Mouse (Mus musculus) heart, postnatal 14 days (tissue): ENCODE data around the gene Abhd17a. TPM values are rescaled to one million over a fixed set of nuclear protein-coding genes. Genes with fewer than 3 reads are reported as not detected.

Experiments
- DNase-seq, 2 experiments: peaks; one replicate each; pipeline ENCODE4 v3.0.0; 2021 to 2022
- intact Hi-C: fragments of 180-260 bp; cut with DNase I; formaldehyde crosslinking; loops from one replicate; pipeline ENCODE4 v1.15.1; 2025
- long read RNA-seq, 2 experiments: library from polyadenylated mRNA; stranded (forward); transcript quantifications; one replicate each; pipeline ENCODE4 v2.0.0; 2021
- total RNA-seq, 2 experiments: library from RNA; stranded (reverse); gene quantifications; 2 replicates each; pipeline ENCODE4 v1.2.3; 2021

The Abhd17a gene
- total RNA-seq: 10 to 100 TPM; 73.0 to 75.1 TPM
- long read RNA-seq, experiment 1, transcript Abhd17a-201 (5 exons, 1,468 nt): major isoform, 129 of 191 reads
- long read RNA-seq, experiment 1, partial matches to known transcripts: 27 of 191 reads
- long read RNA-seq, experiment 1, other reads (novel, unspliced or antisense): 34 of 191 reads
- long read RNA-seq, experiment 2, transcript Abhd17a-201 (5 exons, 1,468 nt): major isoform, 123 of 180 reads
- long read RNA-seq, experiment 2, partial matches to known transcripts: 8 of 180 reads
- long read RNA-seq, experiment 2, other reads (novel, unspliced or antisense): 49 of 180 reads

GRCm38 (mm10) chr10:80589879-80590854 lies at the start of gene Abhd17a:
Gene Abhd17a, minus strand, starts transcription at chr10:80590341.
- intact Hi-C loops: no loop called here
- DNase-seq: peak; percentile 93 to 98

- intact Hi-C loops: loop anchor here (2.0 kb wide), 1 partner anchor 15 kb away; no protein-coding TSS in a partner anchor
Measured at GRCm38 (mm10) chr10:80635345-80635744, 45.2 kb upstream of the Abhd17a start.

GRCm38 (mm10) chr10:80628925-80629324 lies 38.8 kb upstream of the Abhd17a start:
- intact Hi-C loops: no loop called here
- no peak for DNase-seq

More at GRCm38 (mm10) chr10:80635345-80635744, 45.2 kb upstream of the Abhd17a start:
- no peak for DNase-seq

- peak; percentile 59 to 71 for DNase-seq
- intact Hi-C loops: no loop called here
Measured at GRCm38 (mm10) chr10:80627685-80628084, 37.5 kb upstream of the Abhd17a start.

- intact Hi-C loops: no loop called here
- no peak for DNase-seq
Measured at GRCm38 (mm10) chr10:80625764-80626163, 35.6 kb upstream of the Abhd17a start.

- peak; percentile 66 to 75 for DNase-seq
- intact Hi-C loops: loop anchor here (5.0 kb wide), 1 partner anchor 34 kb away; the partner anchor contains the start of gene Btbd2
Measured at GRCm38 (mm10) chr10:80623457-80624191, 33.5 kb upstream of the Abhd17a start.

GRCm38 (mm10) chr10:80622661-80623456 lies 32.7 kb upstream of the Abhd17a start, which contains the start of gene Csnk1g2:
Gene Csnk1g2, plus strand, starts transcription at chr10:80622838.
- DNase-seq: peak in 1 of 2 experiments; percentile 74
- intact Hi-C loops: loop anchor here (5.0 kb wide), 1 partner anchor 34 kb away; the partner anchor contains the start of gene Btbd2

- peak; percentile 99 for DNase-seq
- intact Hi-C loops: loop anchor here (5.0 kb wide), 1 partner anchor 35 kb away; the partner anchor contains the start of gene Btbd2
Measured at GRCm38 (mm10) chr10:80621940-80622660, 32.0 kb upstream of the Abhd17a start.

- intact Hi-C loops: loop anchor here (5.0 kb wide), 1 partner anchor 36 kb away; the partner anchor contains the start of gene Btbd2
- no peak for DNase-seq
Measured at GRCm38 (mm10) chr10:80621690-80621939, 31.5 kb upstream of the Abhd17a start.

- no peak for DNase-seq
- intact Hi-C loops: loop anchor here (5.0 kb wide), 1 partner anchor 36 kb away; the partner anchor contains the start of gene Btbd2
Measured at GRCm38 (mm10) chr10:80620796-80621689, 30.9 kb upstream of the Abhd17a start.

- DNase-seq: no peak
- intact Hi-C loops: loop anchor here (5.0 kb wide), 1 partner anchor 37 kb away; the partner anchor contains the start of gene Btbd2
Measured at GRCm38 (mm10) chr10:80620365-80620764, 30.2 kb upstream of the Abhd17a start.

- DNase-seq: no peak
- intact Hi-C loops: loop anchor here (5.0 kb wide), 1 partner anchor 38 kb away; the partner anchor contains the start of gene Btbd2
Measured at GRCm38 (mm10) chr10:80619465-80620244, 29.5 kb upstream of the Abhd17a start.

GRCm38 (mm10) chr10:80618181-80618580 lies 28.0 kb upstream of the Abhd17a start:
- intact Hi-C loops: loop anchor here (1.0 kb wide), 1 partner anchor 27 kb away; no protein-coding TSS in a partner anchor
- DNase-seq: no peak

- intact Hi-C loops: no loop called here
- DNase-seq: no peak
Measured at GRCm38 (mm10) chr10:80614351-80614750, 24.2 kb upstream of the Abhd17a start.

- no peak for DNase-seq
- intact Hi-C loops: no loop called here
Measured at GRCm38 (mm10) chr10:80613821-80614220, 23.7 kb upstream of the Abhd17a start.

- intact Hi-C loops: loop anchor here (2.0 kb wide), 2 partner anchors 33 to 73 kb away; no protein-coding TSS in a partner anchor
Measured at GRCm38 (mm10) chr10:80611905-80612304, 21.8 kb upstream of the Abhd17a start.

GRCm38 (mm10) chr10:80611024-80611423 lies 20.9 kb upstream of the Abhd17a start:
- peak; percentile 68 to 71 for DNase-seq
- intact Hi-C loops: loop anchor here (2.0 kb wide), 2 partner anchors 32 to 74 kb away; no protein-coding TSS in a partner anchor

More at GRCm38 (mm10) chr10:80611905-80612304, 21.8 kb upstream of the Abhd17a start:
- no peak for DNase-seq
